Mouse (Mus musculus) liver, embryonic 16.5 days (tissue): ENCODE results near the gene Cysrt1. TPM values are rescaled to one million over a fixed set of nuclear protein-coding genes. Genes with fewer than 3 reads are reported as not detected.

ENCODE experiments used
- ATAC-seq: fragments of 200-750 bp; cut with Nextera tagmentation; 2 replicates; pipeline ENCODE4 v1.8.0; 2017; ENCODE audit warnings: low read depth, mild to moderate bottlenecking, moderate number of reproducible peaks, moderate library complexity
- H3K27ac ChIP-seq: fragments of 300-500 bp; sonication (generic); 2 replicates; pipeline ENCODE4 v1.5.1; 2014; ENCODE audit warnings: mild to moderate bottlenecking, low read length
- H3K27me3 ChIP-seq: fragments of 300-500 bp; sonication (generic); 2 replicates; pipeline ENCODE4 v1.6.1; 2014; ENCODE audit warnings: low read depth, low read length, mixed read lengths; ENCODE audit not compliant: control insufficient read depth, insufficient read depth
- H3K36me3 ChIP-seq: fragments of 300-500 bp; sonication (generic); 2 replicates; pipeline ENCODE4 v1.6.1; 2014; ENCODE audit warnings: mild to moderate bottlenecking; ENCODE audit not compliant: control insufficient read depth, insufficient read depth
- H3K4me1 ChIP-seq: fragments of 300-500 bp; sonication (generic); 2 replicates; pipeline ENCODE4 v1.6.1; 2014; ENCODE audit warnings: low read depth, low read length, mixed read lengths; ENCODE audit not compliant: control insufficient read depth
- H3K4me2 ChIP-seq: fragments of 300-500 bp; sonication (generic); 2 replicates; pipeline ENCODE4 v1.6.1; 2014; ENCODE audit warnings: low read depth, low read length, mixed read lengths
- H3K4me3 ChIP-seq: fragments of 300-500 bp; sonication (generic); 2 replicates; pipeline ENCODE4 v1.5.1; 2014; ENCODE audit warnings: low read depth, mild to moderate bottlenecking, low read length
- H3K9ac ChIP-seq: fragments of 300-500 bp; sonication (generic); 2 replicates; pipeline ENCODE4 v1.6.1; 2014; ENCODE audit warnings: low read depth, low read length
- H3K9me3 ChIP-seq: fragments of 300-500 bp; sonication (generic); replicated peaks from 2 replicates; pipeline ENCODE4 v1.6.1; 2016; ENCODE audit warnings: low read length; ENCODE audit not compliant: control insufficient read depth
- WGBS: fragments of 180-500 bp; shearing (Covaris S2); extraction: QIAGEN DNeasy Blood & Tissue Kit; methylation state at CpG from one replicate; pipeline ENCODE4 v1.1.7; 2014; ENCODE audit not compliant: insufficient replicate concordance; 5-methylcytosine and 5-hydroxymethylcytosine counted together
- polyA plus RNA-seq: library from polyadenylated mRNA; unstranded; fragments of >200 nt; fragmentation: Nextera tagmentation; extraction: Ambion mirVana; gene quantifications from 2 replicates; pipeline ENCODE4 v1.2.1, GENCODE M21; 2015

The Cysrt1 gene
- polyA plus RNA-seq, 1 experiment from 2014 or later, result not detected

- Histone ChIP-seq H3K36me3 (peaks cover 18% of the 10 kb centered on the region), H3K9me3 (no peaks in the 10 kb centered on the region), H3K27ac (peak overlapping the region; percentile 99), H3K4me2 (peak overlapping the region; percentile 73), H3K4me3 (peak overlapping the region; percentile 81), H3K9ac (peak overlapping the region; percentile 83), H3K27me3 (no peaks in the 10 kb centered on the region), H3K4me1 (peaks cover 29% of the 10 kb centered on the region)
- ATAC-seq, result peak; percentile 89
- WGBS, result 2% methylated on average over 41 of the region's 41 CpGs
Observed at GRCm38 (mm10) chr2:25224766-25225752, 17.2 kb downstream of the Cysrt1 start.

GRCm38 (mm10) chr2:25224492-25224765 is 17.8 kb downstream of the Cysrt1 start, which contains the start of gene Tubb4b:
TSS of gene Tubb4b (minus strand) at chr2:25224702.
- H3K27ac ChIP-seq, result peak within 1 kb of the TSS; percentile 100
- WGBS, result 0% methylated on average over 17 of the region's 17 CpGs
- peak within 1 kb of the TSS; percentile 93 for H3K9ac ChIP-seq
- H3K36me3 ChIP-seq, result peaks cover 18% of the 10 kb centered on the region
- no peak for ATAC-seq
- H3K4me1 ChIP-seq, result peaks cover 29% of the 10 kb centered on the region
- no peaks in the 10 kb centered on the region for H3K9me3 ChIP-seq
- no peaks in the 10 kb centered on the region for H3K27me3 ChIP-seq
- peak within 1 kb of the TSS; percentile 73 for H3K4me2 ChIP-seq
- H3K4me3 ChIP-seq, result peak within 1 kb of the TSS; percentile 81

GRCm38 (mm10) chr2:25223681-25224491 is 18.4 kb downstream of the Cysrt1 start:
- H3K4me2 ChIP-seq, result peak overlapping the region; percentile 71
- WGBS, result under 1% methylated on average over 52 of the region's 53 CpGs
- peak overlapping the region; percentile 100 for H3K27ac ChIP-seq
- H3K36me3 ChIP-seq, result peaks cover 18% of the 10 kb centered on the region
- no peaks in the 10 kb centered on the region for H3K27me3 ChIP-seq
- peak; percentile 75 for ATAC-seq
- H3K9me3 ChIP-seq, result no peaks in the 10 kb centered on the region
- H3K4me1 ChIP-seq, result peaks cover 27% of the 10 kb centered on the region
- H3K4me3 ChIP-seq, result peak overlapping the region; percentile 81
- H3K9ac ChIP-seq, result peak overlapping the region; percentile 93

- no peak for ATAC-seq
- Histone ChIP-seq H3K27ac (no peak overlapping the region), H3K4me2 (no peak overlapping the region), H3K27me3 (no peaks in the 10 kb centered on the region), H3K4me3 (peak overlapping the region; percentile 10; the same call in 1 of the 2 replicates), H3K9me3 (no peaks in the 10 kb centered on the region), H3K36me3 (peaks cover 18% of the 10 kb centered on the region), H3K9ac (no peak overlapping the region), H3K4me1 (peaks cover 18% of the 10 kb centered on the region)
- WGBS, result 67% methylated on average over 5 of the region's 5 CpGs
Observed at GRCm38 (mm10) chr2:25221331-25221772, 20.9 kb downstream of the Cysrt1 start.

GRCm38 (mm10) chr2:25218445-25218844 is 23.8 kb downstream of the Cysrt1 start, which contains the start of gene Fam166a:
TSS of gene Fam166a (plus strand) at chr2:25218745.
- peaks cover 14% of the 10 kb centered on the region for H3K36me3 ChIP-seq
- no peak within 1 kb of the TSS for H3K9ac ChIP-seq
- H3K27ac ChIP-seq, result no peak within 1 kb of the TSS
- ATAC-seq, result no peak
- no peaks in the 10 kb centered on the region for H3K9me3 ChIP-seq
- H3K27me3 ChIP-seq, result no peaks in the 10 kb centered on the region
- H3K4me1 ChIP-seq, result peaks cover 12% of the 10 kb centered on the region
- no peak within 1 kb of the TSS for H3K4me2 ChIP-seq
- no peak within 1 kb of the TSS for H3K4me3 ChIP-seq

GRCm38 (mm10) chr2:25217666-25218065 is 24.6 kb downstream of the Cysrt1 start:
- ATAC-seq, result no peak
- 51% methylated on average over 2 of the region's 2 CpGs for WGBS
- no peaks in the 10 kb centered on the region for H3K27me3 ChIP-seq
- peaks cover 10% of the 10 kb centered on the region for H3K36me3 ChIP-seq
- H3K4me1 ChIP-seq, result peaks cover 7% of the 10 kb centered on the region
- no peak overlapping the region for H3K27ac ChIP-seq
- no peaks in the 10 kb centered on the region for H3K9me3 ChIP-seq
- no peak overlapping the region for H3K4me2 ChIP-seq
- no peak overlapping the region for H3K9ac ChIP-seq
- no peak overlapping the region for H3K4me3 ChIP-seq

- no peak for ATAC-seq
- Histone ChIP-seq H3K4me3 (no peak within 1 kb of the TSS), H3K9ac (no peak within 1 kb of the TSS), H3K36me3 (no peaks in the 10 kb centered on the region), H3K27ac (no peak within 1 kb of the TSS), H3K9me3 (no peaks in the 10 kb centered on the region), H3K4me2 (no peak within 1 kb of the TSS), H3K27me3 (no peaks in the 10 kb centered on the region), H3K4me1 (peaks cover 18% of the 10 kb centered on the region)
- 59% methylated on average over 3 of the region's 3 CpGs for WGBS
Observed at GRCm38 (mm10) chr2:25214444-25214843, 27.8 kb downstream of the Cysrt1 start, which contains the start of gene Stpg3. TSS of gene Stpg3 (minus strand) at chr2:25214637.

- H3K4me1 ChIP-seq, result peaks cover 18% of the 10 kb centered on the region
- no peaks in the 10 kb centered on the region for H3K36me3 ChIP-seq
- H3K4me3 ChIP-seq, result no peak overlapping the region
- H3K9ac ChIP-seq, result no peak overlapping the region
- ATAC-seq, result no peak
- no peak overlapping the region for H3K27ac ChIP-seq
- no peaks in the 10 kb centered on the region for H3K27me3 ChIP-seq
- no peak overlapping the region for H3K4me2 ChIP-seq
- no peaks in the 10 kb centered on the region for H3K9me3 ChIP-seq
- WGBS, result 71% methylated on average over 23 of the region's 23 CpGs
Observed at GRCm38 (mm10) chr2:25213266-25213865, 28.9 kb downstream of the Cysrt1 start.
